ENCODE assay signal across 8 mouse cellular contexts in genomic region chr15:103307125-103307524, GRCm38 (mm10). TPM values are rescaled to one million over a fixed set of nuclear protein-coding genes. Genes with fewer than 3 reads are reported as not detected.
A peak's percentile ranks its signal among the peaks of the same experiment; 100 is the strongest.
DNase-seq lines count a peak whose midpoint lies in the region; ATAC-seq lines count a peak whose summit lies in the region.

No protein-coding gene starts in this region.

- 1% methylated on average over 7 of the region's 7 CpGs for WGBS in hindbrain, embryonic 16.5 days

- no peaks in the 10 kb centered on the region for H3K36me3 ChIP-seq in hindbrain, embryonic 16.5 days (ENCODE audit: control insufficient read depth, insufficient read depth, low read length)

- DNase-seq in R1 (ENCODE audit: low read depth, low spot score), result peak; percentile 95
- DNase-seq in cerebellum, postnatal 25 days, result peak; percentile 91 to 93
- peak; percentile 93 for DNase-seq in gastrocnemius, adult 18-20 months (ENCODE audit: low spot score)
- DNase-seq in left cerebral cortex, adult 11 months (ENCODE audit: low spot score), result peak; percentile 87
- peak; percentile 97 for DNase-seq in lung, postnatal 36 days
- DNase-seq in retina, embryonic 14.5 days (ENCODE audit: low spot score), result peak; percentile 99
- DNase-seq in thymus, postnatal 36 days, result peak; percentile 84 to 89

- H3K4me2 ChIP-seq in hindbrain, embryonic 16.5 days (ENCODE audit: low read length), result no peak overlapping the region

- H3K4me3 ChIP-seq in hindbrain, embryonic 16.5 days (ENCODE audit: low read length), result no peak overlapping the region

- H3K27me3 ChIP-seq in hindbrain, embryonic 16.5 days (replicated peaks; ENCODE audit: control insufficient read depth, insufficient read depth, low read length), result no peaks in the 10 kb centered on the region

- ATAC-seq in hindbrain, embryonic 16.5 days, result no peak

- peak overlapping the region; percentile 48; the same call in 1 of the 2 replicates for H3K9ac ChIP-seq in hindbrain, embryonic 16.5 days (ENCODE audit: low read depth, low read length)

- peak overlapping the region; percentile 52 for H3K27ac ChIP-seq in hindbrain, embryonic 16.5 days (ENCODE audit: low read depth, low read length)

- H3K9me3 ChIP-seq in hindbrain, embryonic 16.5 days (ENCODE audit: control insufficient read depth, low read length), result no peaks in the 10 kb centered on the region

- H3K4me1 ChIP-seq in hindbrain, embryonic 16.5 days (ENCODE audit: control insufficient read depth, insufficient read depth, low read depth, low read length), result peaks cover 37% of the 10 kb centered on the region

RNA-seq across cellular contexts. Expression of gene Gpr84, which starts 3.3 kb away (rescaled TPM):
- total RNA-seq in gastrocnemius, adult 18-20 months (2021), result not detected
- 0.34 and 0.42 TPM in 2 replicates for polyA plus RNA-seq in hindbrain, embryonic 16.5 days (2015; fragmentation: Nextera tagmentation; extraction: Ambion mirVana)

RNA-seq across cellular contexts. Expression of gene Zfp385a, which starts 32.8 kb away (rescaled TPM):
- 10 to 100 TPM in 1 of 2 experiments, 1 to 10 TPM in 1; 7.9 to 32.1 TPM for total RNA-seq in gastrocnemius, adult 18-20 months (2021)
- 20.1 and 24.7 TPM in 2 replicates for polyA plus RNA-seq in hindbrain, embryonic 16.5 days (2015; fragmentation: Nextera tagmentation; extraction: Ambion mirVana)

RNA-seq across cellular contexts. Expression of gene Copz1, which starts 34.6 kb away (rescaled TPM):
- 10 to 100 TPM; 35.8 to 37.3 TPM for total RNA-seq in gastrocnemius, adult 18-20 months (2021)
- 207 and 209 TPM in 2 replicates for polyA plus RNA-seq in hindbrain, embryonic 16.5 days (2015; fragmentation: Nextera tagmentation; extraction: Ambion mirVana)

RNA-seq across cellular contexts. Expression of gene Nfe2, which starts 48.9 kb away (rescaled TPM):
- total RNA-seq in gastrocnemius, adult 18-20 months (2021), result not detected
- 0.65 and 0.69 TPM in 2 replicates for polyA plus RNA-seq in hindbrain, embryonic 16.5 days (2015; fragmentation: Nextera tagmentation; extraction: Ambion mirVana)

RNA-seq across cellular contexts. Expression of gene Itga5, which starts 59.4 kb away (rescaled TPM):
- total RNA-seq in gastrocnemius, adult 18-20 months (2021), result 1 to 10 TPM; 6.5 to 9.1 TPM
- polyA plus RNA-seq in hindbrain, embryonic 16.5 days (2015; fragmentation: Nextera tagmentation; extraction: Ambion mirVana), result 6.3 and 8.6 TPM in 2 replicates
